Mouse (Mus musculus): ENCODE data around the gene Cdhr3. TPM values are rescaled to one million over a fixed set of nuclear protein-coding genes. Genes with fewer than 3 reads are reported as not detected.

The Cdhr3 gene
- total and polyA plus RNA-seq, 3 experiments = 0.09 to 1.3 TPM; not detected in 1

DNA sequence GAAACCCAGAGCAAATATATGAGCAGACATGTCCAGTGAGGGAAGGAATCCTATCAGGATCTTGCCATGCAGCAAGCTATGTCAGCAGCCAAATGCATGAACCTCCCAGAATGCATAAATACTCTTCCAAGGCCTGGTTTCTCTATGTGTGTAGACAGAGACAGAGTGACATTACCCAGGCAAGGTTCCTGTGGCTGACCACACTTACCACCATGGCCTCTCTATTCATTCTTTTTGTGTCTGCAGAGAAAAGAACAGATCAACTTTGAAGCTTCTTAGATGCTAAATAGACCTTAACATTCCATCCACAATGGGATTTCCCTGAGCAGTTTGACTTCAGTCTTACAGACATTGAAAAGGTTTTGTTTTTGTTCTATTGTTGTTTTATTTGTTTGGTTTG, 54.0 kb downstream of the Cdhr3 start:
- H3K79me2 ChIP-seq (replicated peaks; ENCODE audit: control insufficient read depth, extremely low read depth, insufficient read depth, poor library complexity, severe bottlenecking) = no peaks in the 10 kb centered on the region
- in situ Hi-C loops (cut with MboI; ENCODE audit: low pct_ligation_motif_present, low pct_unique_long_range_greater_than_20kb, low sequenced_read_pairs) (loop anchor here (25.0 kb wide), 1 partner anchor 299 kb away; no protein-coding TSS in a partner anchor), dilution Hi-C loops (cut with MboI; ENCODE audit: extremely low pct_ligation_motif_present, extremely low pct_unique_long_range_greater_than_20kb, low sequenced_read_pairs) (no loop called here)
- peaks cover 26 to 78% of the 10 kb centered on the region in 2 experiments for H3K4me1 ChIP-seq (ENCODE audit: control insufficient read depth in 1 of 2, insufficient read depth in 2 of 2)
- no peak overlapping the region for H3K9ac ChIP-seq (ENCODE audit: insufficient read depth, low read depth)
- H3K27ac ChIP-seq (ENCODE audit: insufficient read depth, low read depth) = no peak overlapping the region
- TF ChIP-seq CHD1 (IDR thresholded peaks at IDR 0.05; ENCODE audit: low read depth, low read length) (no peak), E2F4 (IDR thresholded peaks at IDR 0.05; ENCODE audit: insufficient replicate concordance, low read depth, low read length) (no peak), BHLHE40 (IDR thresholded peaks at IDR 0.05; ENCODE audit: low read depth, low read length) (0 out of 2 replicates have a peak, but pooled peaks have one; percentile 31), IRF4 (IDR thresholded peaks at IDR 0.05; ENCODE audit: low read depth, low read length) (peak; percentile 17; the same call in 1 of the 2 replicates), HCFC1 (IDR thresholded peaks at IDR 0.05; ENCODE audit: low read depth, low read length) (no peak), KAT2A (IDR thresholded peaks at IDR 0.05; ENCODE audit: insufficient replicate concordance, low read length) (no peak), MXI1 (IDR thresholded peaks at IDR 0.05; ENCODE audit: low read depth, low read length) (no peak), TBP (conservative IDR thresholded peaks at IDR 0.05; ENCODE audit: low read depth, low read length) (no peak)
- no peaks in the 10 kb centered on the region for H3K36me3 ChIP-seq (replicated peaks in 1 of 2; ENCODE audit: control insufficient read depth in 1 of 2, insufficient read depth in 1 of 2, low read length in 1 of 2)
- H3K4me2 ChIP-seq (ENCODE audit: insufficient read depth, low read depth, poor library complexity, severe bottlenecking) = no peak overlapping the region
- no peaks in the 10 kb centered on the region for H3K9me3 ChIP-seq (replicated peaks; ENCODE audit: low read length)
- no peaks in the 10 kb centered on the region for H3K27me3 ChIP-seq (replicated peaks)
- peak; percentile 38 for DNase-seq (ENCODE audit: extremely low read depth)
- H3K4me3 ChIP-seq (replicated peaks in 1 of 3; ENCODE audit: low read depth in 2 of 3, low read length in 2 of 3, poor library complexity in 1 of 3) = no peak overlapping the region

DNA sequence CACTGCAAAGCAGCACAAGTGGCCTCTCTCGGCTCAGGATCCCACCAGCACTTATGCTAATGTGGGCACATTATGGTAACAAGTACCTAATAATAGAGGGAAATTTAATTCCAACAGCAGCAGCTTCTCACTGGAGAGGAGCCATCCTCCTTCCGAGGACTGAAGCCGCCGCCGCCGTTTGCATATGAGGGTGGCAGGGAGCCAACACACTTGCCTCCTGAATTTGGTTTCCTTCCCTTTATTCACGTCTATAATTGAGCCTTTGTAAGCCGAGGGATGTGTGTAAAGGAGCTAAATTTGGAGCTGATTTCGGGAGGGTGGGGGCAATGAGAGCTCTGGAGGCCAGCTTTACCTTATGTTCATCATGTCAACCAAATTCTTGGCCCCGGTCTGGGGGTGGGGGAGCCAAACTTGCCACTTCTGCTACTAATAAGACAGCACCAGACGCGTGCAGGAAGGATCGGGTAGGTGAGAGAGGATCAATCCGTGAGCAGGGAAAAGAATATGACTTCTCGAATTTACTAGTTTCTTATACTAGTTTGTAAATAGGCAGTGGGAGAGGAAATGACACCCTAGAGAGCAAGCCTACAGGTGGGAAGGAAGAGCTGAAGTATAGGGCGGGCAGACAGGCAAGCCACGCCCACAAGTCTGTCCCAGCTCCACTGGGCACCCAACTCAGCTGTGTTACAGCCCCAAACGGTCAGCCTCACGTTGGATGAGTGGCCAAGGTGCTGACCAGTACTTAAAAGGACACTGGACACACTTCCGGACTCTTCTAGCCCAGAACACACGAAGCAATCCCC, 56.8 kb downstream of the Cdhr3 start:
- TF ChIP-seq SMC3 (IDR thresholded peaks at IDR 0.05; ENCODE audit: low read depth, low read length) (no peak), ZNF384 (IDR thresholded peaks at IDR 0.05; ENCODE audit: low read depth, low read length) (no peak), PAX5 (IDR thresholded peaks at IDR 0.05; ENCODE audit: low read length) (no peak), ELF1 (IDR thresholded peaks at IDR 0.05; ENCODE audit: low read depth, low read length) (no peak), TCF12 (IDR thresholded peaks at IDR 0.05; ENCODE audit: low read depth, low read length) (no peak), CTCF (conservative IDR thresholded peaks at IDR 0.05 in 1 of 2, IDR thresholded peaks at IDR 0.05 in 1 of 2; ENCODE audit: low read depth in 2 of 2, low read length in 2 of 2) (no peak), ZKSCAN1 (IDR thresholded peaks at IDR 0.05; ENCODE audit: borderline replicate concordance, low read depth, low read length) (no peak), USF1 (IDR thresholded peaks at IDR 0.05; ENCODE audit: low read depth, low read length) (no peak), IRF4 (IDR thresholded peaks at IDR 0.05; ENCODE audit: low read depth, low read length) (no peak), RCOR1 (conservative IDR thresholded peaks at IDR 0.05; ENCODE audit: low read depth, low read length) (no peak), MAX (IDR thresholded peaks at IDR 0.05; ENCODE audit: low read length) (no peak), MXI1 (IDR thresholded peaks at IDR 0.05; ENCODE audit: low read depth, low read length) (no peak), RAD21 (IDR thresholded peaks at IDR 0.05; ENCODE audit: low read depth, low read length) (no peak), ZMIZ1 (IDR thresholded peaks at IDR 0.05; ENCODE audit: low read depth, low read length) (no peak)
- Histone ChIP-seq H3K27ac (ENCODE audit: insufficient read depth, low read depth) (no peak overlapping the region), H3K36me3 (replicated peaks in 1 of 2; ENCODE audit: control insufficient read depth in 1 of 2, insufficient read depth in 1 of 2, low read length in 1 of 2) (no peaks in the 10 kb centered on the region), H3K4me3 (replicated peaks in 1 of 3; ENCODE audit: low read depth in 2 of 3, low read length in 2 of 3, poor library complexity in 1 of 3) (no peak overlapping the region), H3K9ac (ENCODE audit: insufficient read depth, low read depth) (no peak overlapping the region), H3K27me3 (replicated peaks) (no peaks in the 10 kb centered on the region), H3K79me2 (replicated peaks; ENCODE audit: control insufficient read depth, extremely low read depth, insufficient read depth, poor library complexity, severe bottlenecking) (no peaks in the 10 kb centered on the region), H3K9me3 (replicated peaks; ENCODE audit: low read length) (no peaks in the 10 kb centered on the region), H3K4me1 (ENCODE audit: control insufficient read depth in 1 of 2, insufficient read depth in 2 of 2) (peaks cover 21 to 70% of the 10 kb centered on the region in 2 experiments), H3K4me2 (ENCODE audit: insufficient read depth, low read depth, poor library complexity, severe bottlenecking) (no peak overlapping the region)
- dilution Hi-C loops (cut with MboI; ENCODE audit: extremely low pct_ligation_motif_present, extremely low pct_unique_long_range_greater_than_20kb, low sequenced_read_pairs) = no loop called here
- no peak for DNase-seq (ENCODE audit: extremely low read depth)
- in situ Hi-C loops (cut with MboI; ENCODE audit: low pct_ligation_motif_present, low pct_unique_long_range_greater_than_20kb, low sequenced_read_pairs) = loop anchor here (25.0 kb wide), 1 partner anchor 301 kb away; no protein-coding TSS in a partner anchor

Measured in CH12.LX (cell line).